Mouse (Mus musculus) lung, postnatal 0 days (tissue): ENCODE results near the gene Serpina10.

Experiments
- CTCF ChIP-seq: IDR thresholded peaks from 2 replicates; pipeline ENCODE4 v1.5.1; 2016; ENCODE audit warnings: antibody characterized with exemption, mild to moderate bottlenecking
- EP300 ChIP-seq: IDR thresholded peaks from 2 replicates; pipeline ENCODE4 v1.6.1; 2016; ENCODE audit warnings: antibody characterized with exemption, mild to moderate bottlenecking, control low read depth

DNA sequence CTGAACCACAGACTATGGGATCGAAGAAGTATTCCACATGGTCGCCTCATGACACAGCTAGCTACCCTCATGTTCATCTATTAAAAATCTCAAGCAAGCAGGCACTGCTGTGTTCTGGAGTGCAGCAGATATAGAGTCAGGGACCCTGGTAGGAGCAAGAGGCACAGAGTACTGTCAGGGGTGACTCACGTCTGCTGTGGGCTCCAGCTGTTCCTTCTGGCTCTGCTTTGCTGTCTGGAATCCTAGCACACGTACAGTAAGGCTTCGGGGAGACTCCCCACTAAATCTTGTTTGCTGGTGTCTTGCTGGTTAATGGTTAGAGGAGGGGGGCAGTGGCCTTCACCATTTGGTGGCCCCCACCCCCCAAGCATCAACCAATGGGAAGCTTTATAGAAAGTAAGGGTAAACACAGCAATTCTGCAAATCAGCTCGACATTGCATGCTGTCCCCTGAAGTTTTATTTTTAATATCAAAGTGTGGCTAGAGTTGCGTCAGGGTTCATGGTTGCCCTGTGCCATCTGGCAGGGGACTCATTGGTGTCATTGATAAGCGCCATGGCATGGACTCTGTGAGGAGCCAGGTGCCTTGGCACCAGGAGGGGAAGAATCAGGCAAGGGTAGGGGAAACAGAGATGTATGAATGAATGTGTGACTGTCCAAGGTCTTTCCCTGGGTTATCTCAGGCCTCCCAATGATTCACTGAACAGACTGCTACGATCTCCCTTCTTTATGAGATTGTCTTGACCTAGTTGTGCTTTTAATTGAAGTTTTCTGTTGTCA is 25.8 kb upstream of the Serpina10 start, which contains the start of gene Serpina6:
- no peak for TF ChIP-seq CTCF
- no peak for TF ChIP-seq EP300
